Mouse (Mus musculus) myocyte (in vitro differentiated cells): ENCODE data around the gene Lsm4. TPM values are rescaled to one million over a fixed set of nuclear protein-coding genes. Genes with fewer than 3 reads are reported as not detected.

Experiments used
- H3K27me3 ChIP-seq: one replicate; pipeline ENCODE4 v1.6.1; 2011; ENCODE audit not compliant: control insufficient read depth, insufficient read depth, insufficient read length
- H3K36me3 ChIP-seq: one replicate; pipeline ENCODE4 v1.6.1; 2011; ENCODE audit not compliant: control insufficient read depth, insufficient read depth
- H3K4me2 ChIP-seq: one replicate; pipeline ENCODE4 v1.6.1; 2011; ENCODE audit warnings: low read depth, control low read depth
- H3K4me3 ChIP-seq: one replicate; pipeline ENCODE4 v1.5.1; 2011; ENCODE audit warnings: mild to moderate bottlenecking, control low read depth, moderate library complexity
- H3K79me2 ChIP-seq: one replicate; pipeline ENCODE4 v1.6.1; 2011; ENCODE audit not compliant: control insufficient read depth, insufficient read depth
- H3ac ChIP-seq: one replicate; pipeline ENCODE4 v1.6.1; 2011; ENCODE audit not compliant: control insufficient read depth, insufficient read length
- CEBPB ChIP-seq: IDR thresholded peaks from 2 replicates; pipeline ENCODE4 v1.6.1; 2011; ENCODE audit warnings: mild to moderate bottlenecking, moderate library complexity; ENCODE audit not compliant: poor library complexity, insufficient read depth, severe bottlenecking
- E2F4 ChIP-seq: IDR thresholded peaks from one replicate; pipeline ENCODE4 v1.6.1; 2011; ENCODE audit warnings: mild to moderate bottlenecking, control low read depth, moderate library complexity; ENCODE audit not compliant: insufficient read depth
- MAX ChIP-seq: IDR thresholded peaks from one replicate; pipeline ENCODE4 v1.6.1; 2011; ENCODE audit warnings: low read depth, mild to moderate bottlenecking, control low read depth
- MYOD1 ChIP-seq, 3 experiments: IDR thresholded peaks; one replicate each; pipeline ENCODE4 v1.6.1; 2011; ENCODE audit warnings: control low read depth in 2 of 3, low read depth in 2 of 3, mild to moderate bottlenecking in 2 of 3, moderate library complexity in 1 of 3; ENCODE audit not compliant: insufficient read length in 2 of 3, control insufficient read depth in 1 of 3
- MYOG ChIP-seq, 3 experiments: IDR thresholded peaks; one replicate each; pipeline ENCODE4 v1.6.1; 2011; ENCODE audit warnings: control low read depth in 2 of 3, low read depth in 2 of 3, mild to moderate bottlenecking in 2 of 3; ENCODE audit not compliant: insufficient read length in 2 of 3, control insufficient read depth in 1 of 3, insufficient read depth in 1 of 3
- POLR2A ChIP-seq: IDR thresholded peaks from one replicate; pipeline ENCODE4 v1.6.1; 2011; ENCODE audit warnings: low read depth, mild to moderate bottlenecking, control low read depth, moderate library complexity; ENCODE audit not compliant: insufficient read length
- POLR2AphosphoS2 ChIP-seq: IDR thresholded peaks from one replicate; pipeline ENCODE4 v1.6.1; 2011; ENCODE audit warnings: low read depth, control low read depth; ENCODE audit not compliant: insufficient read length
- REST ChIP-seq: IDR thresholded peaks from one replicate; pipeline ENCODE4 v1.6.1; 2011; ENCODE audit warnings: mild to moderate bottlenecking, control low read depth, moderate library complexity; ENCODE audit not compliant: insufficient read depth, insufficient read length
- SRF ChIP-seq: IDR thresholded peaks from one replicate; pipeline ENCODE4 v1.6.1; 2011; ENCODE audit warnings: low read depth; ENCODE audit not compliant: control insufficient read depth, insufficient read length
- TCF12 ChIP-seq: IDR thresholded peaks from one replicate; pipeline ENCODE4 v1.6.1; 2011; ENCODE audit warnings: mild to moderate bottlenecking, control low read depth; ENCODE audit not compliant: poor library complexity, insufficient read depth, severe bottlenecking
- TCF3 ChIP-seq: IDR thresholded peaks from one replicate; pipeline ENCODE4 v1.6.1; 2011; ENCODE audit warnings: low read depth, control low read depth; ENCODE audit not compliant: insufficient read length
- USF1 ChIP-seq: IDR thresholded peaks from one replicate; pipeline ENCODE4 v1.6.1; 2011; ENCODE audit warnings: low read depth, mild to moderate bottlenecking, control low read depth, moderate library complexity
- polyA plus RNA-seq: library from polyadenylated mRNA; unstranded; fragments of >200 nt; fragmentation: generic; extraction: Trizol; gene quantifications from one replicate; pipeline ENCODE4 v1.2.1, GENCODE M21; 2012; ENCODE audit warnings: missing spikeins

Lsm4 gene
- polyA plus RNA-seq, 1 experiment: 178 TPM

GRCm38 (mm10) chr8:70657214-70657613, 15.8 kb upstream of the Lsm4 start:
- H3K27me3 ChIP-seq: no peaks in the 10 kb centered on the region
- H3K36me3 ChIP-seq: peaks cover 4% of the 10 kb centered on the region
- H3ac ChIP-seq: no peak overlapping the region
- no peak overlapping the region for H3K4me3 ChIP-seq
- TF ChIP-seq MAX (no peak), POLR2A (no peak), TCF3 (no peak), MYOG (IDR thresholded peaks at IDR 0.05; ENCODE audit: control insufficient read depth in 1 of 3, insufficient read depth in 1 of 3, insufficient read length in 2 of 3, low read depth in 2 of 3) (no peak), REST (no peak)
- H3K79me2 ChIP-seq: peaks cover 10% of the 10 kb centered on the region
- peak overlapping the region; percentile 69 for H3K4me2 ChIP-seq

GRCm38 (mm10) chr8:70657739-70658138, 15.3 kb upstream of the Lsm4 start:
- Histone ChIP-seq H3K79me2 (peaks cover 10% of the 10 kb centered on the region), H3K4me2 (peak overlapping the region; percentile 69), H3ac (no peak overlapping the region), H3K27me3 (no peaks in the 10 kb centered on the region), H3K36me3 (peaks cover 4% of the 10 kb centered on the region), H3K4me3 (peak overlapping the region; percentile 84)
- TF ChIP-seq TCF3: no peak

GRCm38 (mm10) chr8:70658897-70659603, 14.0 kb upstream of the Lsm4 start:
- Histone ChIP-seq H3K4me3 (peak overlapping the region; percentile 84), H3K27me3 (no peaks in the 10 kb centered on the region), H3K4me2 (peak overlapping the region; percentile 69), H3K79me2 (peaks cover 10% of the 10 kb centered on the region), H3ac (peak overlapping the region; percentile 34), H3K36me3 (peaks cover 4% of the 10 kb centered on the region)
- TF ChIP-seq MYOD1 (IDR thresholded peaks at IDR 0.05; ENCODE audit: control insufficient read depth in 1 of 3, insufficient read length in 2 of 3, low read depth in 2 of 3) (peak in 1 of 3 experiments; percentile 22), REST (no peak)

DNA sequence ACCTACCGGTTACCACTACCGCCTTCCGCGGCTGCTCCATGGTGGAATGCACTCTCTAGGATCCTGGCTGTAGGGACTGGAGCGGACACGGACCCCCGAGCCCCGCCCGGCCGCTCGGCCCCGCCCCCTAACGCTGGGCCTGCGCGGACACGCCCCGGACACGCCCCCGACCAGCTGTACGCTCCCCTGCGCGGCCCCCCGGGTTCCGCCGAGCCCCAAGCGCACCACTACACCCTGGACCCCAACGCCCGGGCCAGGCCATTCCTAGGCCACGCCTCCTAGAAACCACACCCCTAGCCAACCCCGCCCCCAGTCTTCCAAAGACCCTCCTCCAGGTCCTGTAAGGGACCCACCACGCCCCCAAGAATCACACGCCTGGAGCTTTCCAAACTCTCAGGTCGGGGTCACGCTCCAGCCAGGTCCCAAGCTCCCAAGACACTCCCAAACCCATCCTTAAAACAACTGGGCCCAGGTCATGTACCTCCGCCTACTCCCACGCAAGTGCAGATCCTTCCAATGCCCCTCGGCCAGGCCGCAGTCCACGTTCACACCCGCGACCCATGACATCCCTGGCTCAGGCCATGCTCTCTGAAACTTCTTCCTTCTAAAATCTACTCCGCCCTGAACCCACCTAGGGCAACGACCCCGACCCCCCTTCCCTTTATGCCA, 13.3 kb upstream of the Lsm4 start:
- H3K4me3 ChIP-seq: peak overlapping the region; percentile 84
- H3K79me2 ChIP-seq: peaks cover 10% of the 10 kb centered on the region
- H3K27me3 ChIP-seq: no peaks in the 10 kb centered on the region
- H3K4me2 ChIP-seq: peak overlapping the region; percentile 77
- TF ChIP-seq USF1 (no peak), SRF (no peak), TCF12 (no peak), POLR2A (peak; percentile 86), E2F4 (no peak), MAX (no peak), MYOG (IDR thresholded peaks at IDR 0.05; ENCODE audit: control insufficient read depth in 1 of 3, insufficient read depth in 1 of 3, insufficient read length in 2 of 3, low read depth in 2 of 3) (peak in 2 of 3 experiments; percentile 40 to 55), POLR2AphosphoS2 (peak; percentile 87), MYOD1 (IDR thresholded peaks at IDR 0.05; ENCODE audit: control insufficient read depth in 1 of 3, insufficient read length in 2 of 3, low read depth in 2 of 3) (peak in 1 of 3 experiments; percentile 54), CEBPB (no peak)
- H3K36me3 ChIP-seq: peaks cover 4% of the 10 kb centered on the region
- H3ac ChIP-seq: peak overlapping the region; percentile 34

DNA sequence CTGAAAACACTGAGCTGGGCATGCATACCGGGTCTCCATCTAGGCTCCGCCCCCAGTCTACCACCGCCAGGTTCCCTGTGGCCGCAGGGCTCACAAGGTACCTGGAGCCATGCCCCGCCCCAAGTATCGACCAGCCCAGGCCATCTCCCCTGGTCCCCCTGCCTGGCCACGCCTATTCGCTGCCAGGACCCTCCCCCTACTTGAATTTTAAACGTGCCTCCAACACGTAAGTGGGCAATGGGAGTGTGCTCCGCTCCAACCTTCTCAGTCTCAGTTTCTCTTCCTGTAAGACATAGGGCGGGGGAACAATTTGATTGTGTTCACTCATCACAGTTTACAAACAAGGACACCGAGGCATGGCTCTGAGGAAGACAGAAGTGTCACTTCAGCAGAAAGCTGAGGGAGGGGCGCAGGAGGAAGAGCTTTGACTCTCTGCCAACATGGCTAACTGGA, 12.7 kb upstream of the Lsm4 start, which contains the start of gene Pgpep1:
Pgpep1 (minus strand) TSS at position 116 of the 453 bp plus-strand sequence.
- Histone ChIP-seq H3K4me3 (peak within 1 kb of the TSS; percentile 84), H3K79me2 (peaks cover 10% of the 10 kb centered on the region), H3K27me3 (no peaks in the 10 kb centered on the region), H3K36me3 (peaks cover 4% of the 10 kb centered on the region), H3K4me2 (peak within 1 kb of the TSS; percentile 77), H3ac (peak within 1 kb of the TSS; percentile 34)
- TF ChIP-seq POLR2AphosphoS2 (no peak), SRF (no peak), REST (no peak)
